Comparison of ENCODE assay signal across 19 mouse cellular contexts in genomic region chr2:21343821-21344220, GRCm38 (mm10). TPM values are rescaled to one million over a fixed set of nuclear protein-coding genes. Genes with fewer than 3 reads are reported as not detected.
DNase-seq lines count a peak whose midpoint lies in the region; TF ChIP-seq lines count a peak whose summit lies in the region.
"Had no signal": no experiment of that assay in that cellular context is flagged by ENCODE, and none has a peak within 500 bp of the region (broad histone marks: within the 10 kb centered on the region; RNA-seq: fewer than 3 reads in every experiment).

No protein-coding gene starts in this region.

- no peak for TF ChIP-seq POLR2A in cerebellum, adult 2 months (IDR thresholded peaks at IDR 0.05; ENCODE audit: borderline replicate concordance, insufficient read depth, low read length)

- no peak overlapping the region for H3K4me3 ChIP-seq in cerebellum, adult 2 months (replicated peaks; ENCODE audit: insufficient read depth, low read depth, low read length)
- H3K4me3 ChIP-seq: erythroblast, embryonic 14.5 days; hindbrain, embryonic 10.5 days; limb, embryonic 13.5 days had no signal

- intact Hi-C loops in heart, postnatal 25 days (cut with DNase I): no loop called here

- peak overlapping the region; percentile 2; the same call in 1 of the 2 replicates for H3K27ac ChIP-seq in cerebellum, adult 2 months (ENCODE audit: insufficient read depth, low read length)
- H3K27ac ChIP-seq: hindbrain, embryonic 10.5 days; limb, embryonic 13.5 days; macrophage had no signal

- peaks cover 21% of the 10 kb centered on the region for H3K4me1 ChIP-seq in cerebellum, adult 2 months (ENCODE audit: control insufficient read depth, insufficient read depth, low read length)
- H3K4me1 ChIP-seq: hindbrain, embryonic 10.5 days; limb, embryonic 13.5 days had no signal

- 4% methylated on average over 5 of the region's 5 CpGs for WGBS in cerebellum, adult 2 months

- TF ChIP-seq CTCF in cerebellum, adult 2 months (IDR thresholded peaks at IDR 0.05; ENCODE audit: borderline replicate concordance, insufficient read depth, low read depth, low read length): peak; percentile 11; the same call in 1 of the 2 replicates

- peak; percentile 41 for DNase-seq in heart, adult 8-10 months (ENCODE audit: low spot score)
- DNase-seq in heart, postnatal 25 days (ENCODE audit: low spot score): no peak
- peak; percentile 89 to 99 for DNase-seq in cerebellum, adult 2 months
- peak; percentile 16 for DNase-seq in frontal cortex, postnatal 10 days (ENCODE audit: low spot score in 2 of 2)
- peak; percentile 40 to 51 for DNase-seq in right cerebral cortex, adult 2 months (ENCODE audit: low spot score in 2 of 2)
- no peak for DNase-seq in lung, postnatal 4 days
- no peak for DNase-seq in kidney, postnatal 36 days
- no peak for DNase-seq in gastrocnemius, adult 18-20 months (ENCODE audit: low spot score)
- DNase-seq: adrenal gland, adult 8-10 months; B cell, adult 2 months; liver, postnatal 0 days; midbrain, embryonic 14.5 days; thymus, adult 2 months had no signal

- no peaks in the 10 kb centered on the region for H3K27me3 ChIP-seq in cerebellum, adult 2 months (ENCODE audit: control insufficient read depth, insufficient read depth, low read length)
- H3K27me3 ChIP-seq: limb, embryonic 13.5 days had no signal

RNA-seq across cellular contexts. Expression of gene Gpr158, which starts 23.5 kb away (rescaled TPM):
- under 1 TPM; 0.06 to 0.20 (median 0.15) TPM for total RNA-seq in heart, adult 8-10 months (2022)
- under 1 TPM; 0.05 to 0.08 TPM for total RNA-seq in heart, postnatal 25 days (2021)
- 48.2 and 52.6 TPM in 2 replicates for polyA plus RNA-seq in cerebellum, adult 2 months (2012; rRNA removed)
- total RNA-seq in gastrocnemius, adult 18-20 months (2021): not detected
- total RNA-seq: granulocyte monocyte progenitor cell, adult 5-6 weeks had no signal
- polyA plus RNA-seq: erythroblast, embryonic 14.5 days; intestine, embryonic 16.5 days; liver, postnatal 0 days; macrophage had no signal

Comparison
In these comparisons a context has a peak if more than half of its experiments do, and no peak if none do; other contexts are left out.
1. DNase-seq: peak in heart, adult 8-10 months (single experiment), cerebellum, adult 2 months (2 of 2), frontal cortex, postnatal 10 days (2 of 2) and right cerebral cortex, adult 2 months (2 of 2); none in heart, postnatal 25 days (single experiment), lung, postnatal 4 days (0 of 2), kidney, postnatal 36 days (0 of 2) and gastrocnemius, adult 18-20 months (single experiment).